Mouse (Mus musculus): ENCODE measurements around the gene Cacna1a.

Cacna1a gene

DNA sequence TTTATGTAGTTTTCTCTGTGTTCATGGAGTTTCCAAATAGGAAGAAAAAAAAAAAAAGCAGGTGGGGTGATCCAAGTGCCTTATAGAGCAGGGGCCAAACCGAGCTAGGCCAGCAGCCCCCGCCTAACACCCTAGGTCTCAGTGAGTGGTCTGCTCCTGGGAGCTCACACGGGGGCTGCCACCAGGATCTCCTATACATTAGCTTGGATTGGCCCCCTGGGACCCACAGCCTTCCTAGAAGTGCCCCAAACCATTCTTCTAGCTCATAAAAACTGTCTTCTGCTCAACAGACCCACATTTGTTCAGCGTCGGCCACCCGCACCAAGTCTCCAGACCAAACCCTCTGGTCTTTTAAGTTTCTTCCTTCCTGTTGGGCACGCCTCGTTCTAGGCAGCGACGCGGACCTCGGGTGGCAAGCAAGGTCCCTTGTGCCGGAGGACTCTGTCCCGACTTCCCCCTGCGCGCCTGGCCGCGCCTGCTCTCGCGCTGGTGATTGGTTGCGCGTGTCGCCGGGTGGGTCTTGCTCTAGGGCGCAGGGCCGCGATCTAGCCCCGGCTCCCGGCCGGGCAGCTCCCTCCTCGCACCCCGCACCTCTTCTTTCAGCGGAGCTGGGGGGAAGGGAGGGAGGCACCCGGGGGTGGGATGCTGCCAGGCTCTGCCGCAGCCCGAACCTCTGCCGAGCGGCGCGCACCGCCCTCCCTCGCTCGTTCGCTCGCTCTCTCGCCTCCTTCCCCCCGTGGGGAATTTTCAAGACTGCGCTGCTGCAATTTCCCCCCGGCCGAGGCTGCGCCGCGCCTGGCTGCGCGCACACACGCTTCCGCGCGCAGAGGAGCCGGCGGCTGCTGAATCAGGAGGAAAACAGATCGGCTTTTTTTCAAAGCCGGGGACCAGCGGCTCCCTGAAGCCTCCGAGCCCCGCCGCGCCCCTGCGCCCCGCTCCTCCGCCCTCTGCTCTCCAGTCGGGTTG is 25.9 kb downstream of the Cacna1a start:
- peak in 1 of 2 experiments; percentile 4 for DNase-seq

DNA sequence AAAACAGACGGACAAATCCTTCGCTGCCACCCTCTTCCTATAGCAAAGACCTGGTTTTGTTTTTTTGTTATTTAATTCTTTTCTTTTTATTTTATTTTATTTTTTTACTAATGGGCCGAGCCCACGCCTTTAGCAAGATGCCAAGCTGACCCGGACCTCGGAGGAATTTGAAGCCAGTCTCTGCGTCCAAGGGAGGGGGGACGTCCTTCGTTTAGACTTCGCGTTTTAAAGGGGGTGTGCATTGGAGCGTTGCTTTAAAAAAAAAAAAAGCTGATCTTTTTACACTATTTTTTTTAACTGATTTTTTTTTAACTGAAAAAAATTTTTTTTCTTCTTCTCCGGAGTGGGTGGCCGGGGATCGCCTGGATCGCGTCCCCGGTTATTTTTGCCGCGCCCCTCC is 26.7 kb downstream of the Cacna1a start:
- DNase-seq = no peak

DNA sequence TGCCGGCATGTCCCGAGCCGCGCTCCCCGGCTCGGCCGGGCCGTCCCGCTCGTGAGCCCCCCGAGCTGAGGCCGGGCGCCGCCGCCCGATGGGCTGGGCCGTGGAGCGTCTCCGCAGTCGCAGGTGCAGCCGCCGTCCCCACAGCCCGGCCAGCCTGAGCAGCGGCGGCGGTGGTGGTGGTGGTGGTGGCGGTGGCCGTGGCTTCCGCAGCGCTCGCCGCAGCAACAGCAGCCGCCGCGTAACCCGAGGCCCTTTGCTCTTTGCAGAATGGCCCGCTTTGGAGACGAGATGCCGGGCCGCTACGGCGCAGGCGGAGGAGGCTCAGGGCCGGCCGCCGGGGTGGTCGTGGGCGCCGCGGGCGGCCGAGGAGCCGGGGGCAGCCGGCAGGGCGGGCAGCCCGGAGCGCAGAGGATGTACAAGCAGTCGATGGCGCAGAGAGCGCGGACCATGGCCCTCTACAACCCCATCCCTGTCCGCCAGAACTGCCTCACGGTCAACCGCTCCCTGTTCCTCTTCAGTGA is 27.2 kb downstream of the Cacna1a start:
- no peak for DNase-seq

DNA sequence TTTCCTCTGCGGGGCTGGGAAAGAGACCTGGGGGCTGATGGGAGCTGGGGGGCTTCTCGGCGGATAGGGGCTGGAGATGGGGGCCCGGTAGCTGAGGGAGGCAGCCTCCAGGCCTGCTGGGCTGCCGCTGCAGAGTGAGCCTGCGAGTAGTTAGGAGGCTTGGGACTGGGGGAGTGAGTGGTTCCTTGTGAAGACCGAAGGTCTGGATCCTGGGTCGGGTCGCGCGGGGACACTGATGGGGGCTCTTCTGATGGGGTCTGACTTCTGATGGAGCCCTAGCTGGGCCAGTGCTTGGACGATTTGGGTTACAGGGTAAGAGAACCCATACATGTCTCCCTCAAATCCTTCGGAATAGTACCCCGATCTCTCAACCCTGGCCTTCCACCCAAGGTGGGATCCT is 27.8 kb downstream of the Cacna1a start:
- no peak for DNase-seq

DNA sequence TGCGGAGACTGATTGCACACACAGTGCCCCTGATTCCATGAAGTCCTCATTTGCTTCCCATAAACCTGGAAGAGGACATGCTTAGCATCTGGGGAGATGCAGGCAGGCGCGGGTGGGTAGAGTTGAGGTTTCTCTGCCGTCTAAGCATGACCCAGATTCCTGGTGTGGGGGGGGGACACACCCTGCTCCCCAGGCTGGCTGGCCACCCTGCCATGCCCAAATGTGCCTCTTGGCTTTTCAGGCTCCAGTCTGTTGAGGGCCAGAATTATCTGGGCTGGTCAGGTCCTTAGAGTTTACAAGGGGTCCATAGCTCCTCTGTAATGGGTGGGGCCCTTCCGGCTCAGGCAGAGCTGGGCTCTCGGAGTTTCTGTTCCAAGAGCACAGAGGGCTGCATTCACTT is 28.7 kb downstream of the Cacna1a start:
- no peak for DNase-seq

DNA sequence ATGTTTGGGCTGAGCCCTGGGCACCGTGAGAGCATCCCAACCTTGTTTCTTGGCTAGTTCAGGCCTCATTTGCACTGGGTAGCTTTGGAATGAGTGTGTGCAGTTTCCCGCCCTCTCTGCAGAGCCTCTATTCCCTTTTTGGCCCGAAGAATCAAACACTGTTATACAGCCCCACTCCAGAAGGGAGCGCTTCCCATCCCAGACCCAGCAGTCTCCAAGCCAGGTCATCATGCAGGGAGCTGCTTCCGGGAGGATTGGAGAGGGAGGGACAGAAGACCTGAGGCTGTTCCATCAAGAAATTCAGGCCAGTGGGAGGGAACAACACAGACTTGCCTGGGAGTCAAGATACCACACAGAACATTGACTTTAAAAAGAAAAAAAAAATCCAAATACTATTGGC is 29.6 kb downstream of the Cacna1a start:
- no peak for DNase-seq

DNA sequence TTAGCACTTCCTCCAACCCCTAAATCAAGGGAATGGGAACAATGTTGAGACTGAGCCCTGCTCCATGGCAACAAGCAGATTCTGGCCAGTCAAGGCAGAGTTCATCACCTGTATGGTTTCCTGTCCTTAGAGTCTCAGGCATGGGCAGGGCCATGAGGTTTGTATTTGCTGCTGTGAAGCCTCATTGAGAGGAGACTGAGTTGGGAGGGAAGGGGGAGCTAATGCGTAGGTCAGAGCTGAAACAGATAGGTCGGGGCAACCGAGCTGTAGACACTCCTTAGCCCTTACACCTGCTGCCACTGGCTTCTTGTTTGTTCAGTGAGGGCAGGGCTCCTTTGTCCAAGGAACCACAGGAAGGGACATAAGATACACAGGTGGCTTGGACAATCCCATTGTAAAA is 36.2 kb downstream of the Cacna1a start:
- DNase-seq = no peak

DNA sequence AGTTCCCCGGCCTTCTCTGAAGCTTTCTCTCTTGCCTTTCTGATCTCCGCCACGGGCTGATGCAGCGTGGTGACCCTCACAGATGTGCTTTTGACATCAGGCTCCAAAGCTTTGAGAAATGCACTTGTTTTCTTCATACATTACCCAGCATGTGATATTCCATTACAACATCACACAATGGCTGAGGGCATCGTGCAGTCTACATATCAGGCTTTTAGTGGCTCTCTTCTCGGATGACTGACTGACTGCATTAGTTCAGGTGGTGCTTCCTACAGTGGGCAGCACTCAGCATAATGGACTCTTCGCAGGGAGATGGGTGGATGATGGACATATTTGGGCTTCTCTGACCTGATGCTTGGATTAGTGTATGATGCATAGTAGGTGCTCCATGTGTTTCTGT is 37.8 kb downstream of the Cacna1a start:
- no peak for DNase-seq

DNA sequence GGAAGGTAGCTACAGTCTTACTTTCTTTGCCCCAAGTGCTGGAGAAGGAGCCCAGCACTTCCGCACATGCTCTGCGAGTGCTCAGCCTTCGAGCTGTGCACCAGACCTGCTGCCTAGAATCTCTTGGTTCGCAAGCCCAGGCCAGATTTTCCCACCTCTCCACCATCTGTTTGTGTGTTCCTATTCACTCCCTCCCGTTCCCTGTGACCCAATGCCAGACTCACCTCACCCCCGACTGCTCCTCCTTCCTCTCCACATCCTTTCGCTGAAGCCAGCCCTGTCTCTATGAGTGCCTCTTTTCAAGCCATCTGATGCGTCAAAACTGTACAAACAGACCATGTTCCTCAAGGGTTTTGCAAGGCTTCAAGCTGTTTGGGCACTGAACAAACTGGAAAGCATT is 38.3 kb downstream of the Cacna1a start:
- DNase-seq = no peak

DNA sequence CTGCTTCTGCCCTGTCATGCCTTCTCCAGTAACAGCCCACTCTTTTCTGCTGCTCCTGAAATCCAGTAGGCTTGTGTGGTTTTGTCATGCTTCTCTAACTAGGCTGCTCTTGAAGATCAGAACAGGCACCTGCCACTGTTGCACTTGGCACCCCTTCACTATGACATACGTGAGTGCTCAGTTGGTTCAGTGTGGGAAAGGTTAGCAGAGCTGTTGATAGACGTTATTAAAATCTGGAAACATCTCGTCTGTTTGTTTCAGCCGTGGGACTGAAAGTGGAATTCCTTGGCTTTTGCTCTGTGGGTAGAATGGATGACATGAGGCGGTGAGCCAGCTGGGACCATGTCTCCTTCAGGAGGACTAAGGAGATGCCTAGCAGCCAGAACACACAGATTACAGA is 39.8 kb downstream of the Cacna1a start:
- no peak for DNase-seq

DNA sequence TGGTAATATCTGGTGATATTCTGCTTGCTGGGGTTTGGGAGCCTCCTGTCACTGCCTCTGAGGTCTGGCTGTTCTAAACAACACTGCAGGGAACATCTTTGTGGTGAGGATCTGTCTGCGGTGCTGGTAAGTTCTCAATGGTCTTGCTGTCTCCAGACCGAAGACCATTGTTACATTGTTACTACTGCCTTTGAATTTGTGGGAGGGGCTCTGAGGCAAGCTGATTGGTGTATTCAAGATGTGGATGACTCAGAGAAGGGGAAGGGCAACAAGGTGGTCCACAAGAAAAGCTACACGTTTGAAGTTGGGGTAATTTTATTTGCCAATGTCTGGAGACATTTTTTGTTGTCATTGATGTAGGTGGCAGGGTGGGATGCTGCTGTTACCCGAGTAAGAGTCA is 40.8 kb downstream of the Cacna1a start:
- DNase-seq = no peak

DNA sequence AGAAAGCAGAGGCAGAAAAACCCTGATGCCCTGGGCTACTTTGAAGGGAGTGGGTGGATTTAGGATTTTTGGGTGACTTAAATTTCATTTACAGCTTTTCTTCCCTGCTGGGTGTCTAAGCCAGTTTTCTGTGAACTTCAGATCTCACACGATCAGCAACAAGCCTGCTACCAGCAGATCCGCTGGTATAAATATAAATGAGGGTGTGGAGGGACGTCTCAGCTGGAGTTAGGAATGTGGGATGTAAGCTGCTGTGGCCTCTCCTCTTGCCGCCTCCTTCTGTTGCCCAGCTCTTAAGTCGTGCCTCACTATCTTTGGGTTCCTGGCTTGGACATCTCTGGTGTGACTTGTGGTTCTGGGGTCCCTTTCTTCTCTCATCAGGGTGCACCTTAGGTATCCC is 41.3 kb downstream of the Cacna1a start:
- DNase-seq = no peak

DNA sequence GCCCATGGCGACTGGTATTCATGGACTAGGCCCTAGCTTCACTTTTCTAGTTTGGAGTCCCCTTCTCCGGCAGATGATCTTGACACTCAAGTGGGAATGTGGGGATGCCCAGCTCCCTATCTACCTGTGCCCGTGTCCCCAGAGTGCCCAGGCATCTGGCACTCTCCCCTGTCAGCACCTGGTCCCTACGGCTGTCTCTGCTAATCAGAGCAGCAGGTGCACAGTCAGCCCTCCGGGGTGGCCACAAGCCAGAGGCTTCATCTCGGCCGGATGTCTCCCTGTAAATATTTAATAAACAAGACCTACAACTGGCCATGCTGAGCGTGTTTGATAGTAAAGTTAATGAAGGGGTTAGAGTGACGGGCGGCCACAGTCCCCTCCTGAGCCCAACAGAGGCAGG is 47.1 kb downstream of the Cacna1a start:
- DNase-seq = no peak

DNA sequence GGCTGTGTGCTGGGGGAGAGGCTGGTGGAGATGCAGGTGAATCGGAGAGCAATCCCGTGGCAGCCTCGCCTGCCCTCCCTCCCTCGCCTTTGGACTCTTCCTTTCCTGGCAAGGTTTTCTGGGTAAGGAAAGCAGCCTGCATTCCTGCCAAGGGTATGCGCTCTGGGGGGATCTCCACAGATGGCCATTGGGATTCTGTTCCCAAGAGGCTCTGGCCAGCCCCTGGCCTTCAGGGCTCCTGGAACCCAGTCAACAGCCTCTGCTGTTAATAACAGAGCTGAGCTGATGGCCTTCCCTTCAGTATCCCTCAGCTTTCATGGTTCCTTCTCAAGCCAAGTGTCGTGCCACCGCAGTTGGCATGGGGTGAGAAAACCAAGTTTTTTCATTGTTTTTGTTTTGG is 51.6 kb downstream of the Cacna1a start:
- DNase-seq = no peak

DNA sequence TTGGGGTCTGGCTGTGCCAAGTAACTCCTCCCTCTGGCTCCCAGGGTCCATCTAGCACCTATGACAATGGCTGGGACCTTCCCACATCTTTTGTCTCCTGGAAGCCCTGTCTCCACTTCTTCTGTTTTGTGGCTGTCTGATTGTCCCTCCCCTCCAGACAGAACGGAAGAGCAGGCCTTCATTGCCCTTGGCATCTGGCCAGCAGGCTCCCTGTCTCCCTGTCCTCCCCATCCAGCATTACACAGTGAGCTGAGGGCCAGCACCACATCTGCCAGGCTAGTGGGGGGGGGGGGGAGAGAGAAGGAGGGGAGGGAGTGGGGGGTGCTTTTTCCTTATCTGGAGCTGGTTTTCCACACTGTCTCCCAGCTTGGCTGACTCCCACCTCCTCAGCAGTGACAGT is 53.8 kb downstream of the Cacna1a start:
- no peak for DNase-seq

DNA sequence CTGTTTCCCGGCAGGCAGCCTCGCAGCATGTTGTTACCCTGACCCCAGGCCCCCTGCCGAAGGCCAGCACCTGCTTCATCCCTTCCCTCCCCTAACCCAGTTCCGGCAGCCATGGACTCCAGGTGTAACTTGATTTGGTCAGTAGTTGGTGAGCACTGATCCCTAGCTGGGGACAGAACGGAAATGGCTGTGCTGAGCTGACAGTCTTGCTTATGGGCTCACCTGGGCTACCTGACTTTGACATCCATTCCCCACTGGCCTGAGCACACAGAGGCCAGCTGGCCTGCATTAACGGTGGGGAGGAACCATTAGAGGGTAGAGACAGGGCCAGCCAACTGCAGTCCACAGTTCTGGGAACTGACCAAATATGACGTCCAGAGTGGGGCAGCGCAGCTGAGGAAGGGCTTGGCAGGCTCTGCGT is 58.3 kb downstream of the Cacna1a start:
- DNase-seq = no peak

DNA sequence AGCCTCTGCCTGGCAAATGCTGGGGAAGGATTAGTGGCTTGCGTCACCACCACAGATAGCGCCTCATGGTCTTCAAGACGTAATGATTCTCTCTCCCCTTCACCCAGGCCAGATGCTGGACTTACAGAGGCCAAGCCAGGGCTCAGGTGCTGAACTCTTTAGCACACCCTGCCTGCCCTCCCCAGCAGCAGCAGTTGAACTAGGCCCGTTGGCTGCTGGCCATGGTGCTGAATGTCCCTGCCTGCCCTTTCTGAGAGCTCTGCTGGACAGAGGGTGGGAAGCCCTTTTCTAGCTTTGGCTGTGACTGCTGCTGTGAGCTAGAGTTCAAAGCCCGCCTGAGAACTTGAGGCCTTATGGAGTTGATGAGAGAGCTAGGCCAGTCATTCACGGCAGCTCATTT is 66.3 kb downstream of the Cacna1a start:
- DNase-seq = peak in 1 of 2 experiments; percentile 9

DNA sequence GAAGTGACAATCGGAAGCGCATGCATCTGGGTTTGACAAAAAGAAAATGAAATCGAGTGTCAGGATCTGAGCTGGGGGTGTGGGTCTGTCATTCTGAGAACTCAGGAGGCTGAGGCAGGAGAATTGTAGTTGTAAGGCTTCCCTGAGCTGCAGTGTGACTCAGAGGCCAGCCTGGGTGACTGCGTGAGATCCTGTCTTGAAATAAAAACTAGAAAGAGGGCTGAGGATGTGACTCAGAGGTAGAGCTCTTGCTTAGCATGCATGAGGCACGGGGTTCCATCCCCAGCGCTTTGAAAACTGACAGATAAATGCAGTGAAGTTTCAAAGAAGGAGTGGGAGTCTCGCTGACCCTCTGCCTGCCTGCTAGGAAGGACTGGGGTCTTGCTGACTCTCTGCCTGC is 70.6 kb downstream of the Cacna1a start:
- no peak for DNase-seq

DNA sequence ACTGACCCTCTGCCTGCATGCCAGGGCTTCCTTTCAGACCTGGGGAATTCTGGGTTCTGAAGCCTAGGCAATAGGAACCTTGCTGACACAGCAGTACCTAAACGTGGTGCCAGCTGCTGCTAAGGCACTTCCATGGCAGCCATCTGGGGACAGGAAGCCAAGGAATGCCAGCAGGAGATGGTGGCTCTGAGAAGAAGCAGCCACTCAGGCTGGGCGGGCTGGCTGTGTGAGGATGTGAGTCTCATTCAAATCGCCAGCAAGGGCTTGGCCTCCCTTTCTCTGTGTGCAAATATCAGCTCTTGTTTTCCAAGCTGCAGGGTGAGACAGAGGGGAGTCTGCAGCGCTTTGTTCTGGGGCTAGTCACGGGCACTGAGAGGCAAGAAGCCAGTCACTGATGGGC is 71.0 kb downstream of the Cacna1a start:
- DNase-seq = no peak

DNA sequence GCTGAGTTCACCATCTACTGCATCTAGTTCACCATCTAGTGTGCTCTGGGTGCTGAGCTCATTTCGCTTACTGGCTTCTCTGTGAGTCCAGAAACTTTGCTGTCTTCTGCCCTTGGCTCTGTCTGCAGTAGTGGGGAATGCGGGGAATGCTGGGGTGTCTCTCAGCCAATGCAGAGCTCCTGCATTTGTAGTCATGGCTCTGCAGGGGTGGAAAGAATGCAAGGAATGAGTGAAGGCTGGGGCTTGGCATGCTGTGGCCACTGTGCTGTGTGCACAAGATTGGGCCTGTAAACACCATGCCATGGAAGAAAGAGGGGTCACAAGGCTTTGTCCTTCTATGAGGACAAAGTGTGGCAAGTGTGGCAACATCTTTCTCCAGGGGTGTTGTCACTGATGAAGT is 72.5 kb downstream of the Cacna1a start:
- DNase-seq = no peak

DNA sequence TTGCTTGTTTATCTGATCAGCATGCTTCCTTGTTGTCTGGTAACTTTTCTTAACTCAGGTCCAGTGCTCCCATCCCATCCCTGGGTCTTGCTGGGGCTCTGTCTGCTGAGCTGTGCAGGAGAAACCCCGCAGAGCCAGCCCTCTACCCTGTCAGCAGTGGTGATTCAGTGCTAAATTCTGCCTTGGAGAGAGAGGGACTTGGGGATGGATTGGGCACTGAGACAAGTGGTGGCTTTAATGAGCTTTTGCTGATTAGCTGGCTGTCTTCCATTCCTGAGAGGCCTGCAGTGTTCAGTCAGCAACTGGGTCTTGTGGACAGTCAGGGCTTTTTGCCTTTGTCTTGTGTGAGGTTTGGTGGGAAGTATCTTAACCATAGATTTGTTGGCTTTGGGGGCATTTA is 78.7 kb downstream of the Cacna1a start:
- no peak for DNase-seq

DNA sequence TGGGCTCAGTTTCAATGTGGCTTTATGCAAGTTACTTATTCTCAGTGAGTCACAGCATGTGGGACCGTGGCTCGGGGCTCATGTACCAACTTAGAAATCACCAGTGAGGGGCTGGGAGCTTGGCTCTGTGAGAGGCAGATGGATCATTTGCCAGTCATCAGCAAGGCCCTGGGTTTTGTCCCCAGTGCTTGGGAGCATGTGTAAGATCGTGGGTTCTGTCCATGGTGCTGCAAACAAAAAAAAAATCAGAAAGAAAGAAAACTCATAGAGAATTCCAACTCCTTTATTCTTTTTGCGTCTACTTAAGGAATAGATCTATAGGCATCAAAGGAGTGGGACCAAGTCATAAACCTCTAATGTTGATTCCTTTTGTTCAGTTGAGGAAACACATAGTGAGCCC is 80.8 kb downstream of the Cacna1a start:
- DNase-seq = no peak

DNA sequence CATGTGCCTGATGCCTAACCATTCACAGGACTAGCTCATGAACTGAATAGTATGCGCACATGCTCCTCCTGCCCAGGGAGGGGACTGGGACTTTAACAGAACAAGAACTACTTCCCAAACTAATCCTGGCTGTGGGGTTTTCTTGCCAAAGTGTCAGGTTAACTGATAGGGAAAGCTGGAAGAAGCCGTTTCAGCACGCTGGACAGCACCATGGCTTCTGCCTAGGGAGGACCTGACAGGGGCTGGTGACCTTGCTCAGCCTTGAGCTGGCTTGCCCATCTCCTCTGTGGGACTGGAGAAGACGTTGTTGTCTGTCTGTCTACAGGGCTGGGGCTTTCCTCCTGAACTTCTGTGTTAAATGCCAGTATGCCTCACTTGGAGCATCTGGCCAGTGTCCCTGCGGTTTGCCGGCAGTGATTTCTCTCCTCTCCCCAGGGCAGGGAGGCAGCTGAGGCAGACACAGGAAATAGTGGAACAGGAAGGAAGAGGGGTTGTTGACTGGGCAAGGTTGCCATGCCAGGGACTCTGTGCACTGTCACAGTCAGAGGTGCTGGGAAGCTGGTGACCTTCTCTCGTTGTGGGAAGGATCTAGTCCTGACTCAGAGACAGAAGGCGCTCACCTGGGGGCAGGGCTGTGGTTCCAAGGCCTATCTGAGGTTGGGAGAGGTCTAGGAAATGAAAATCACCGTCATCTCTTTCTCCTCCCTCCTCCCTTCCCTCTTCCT is 83.2 kb downstream of the Cacna1a start:
- DNase-seq = peak in 1 of 2 experiments; percentile 4

DNA sequence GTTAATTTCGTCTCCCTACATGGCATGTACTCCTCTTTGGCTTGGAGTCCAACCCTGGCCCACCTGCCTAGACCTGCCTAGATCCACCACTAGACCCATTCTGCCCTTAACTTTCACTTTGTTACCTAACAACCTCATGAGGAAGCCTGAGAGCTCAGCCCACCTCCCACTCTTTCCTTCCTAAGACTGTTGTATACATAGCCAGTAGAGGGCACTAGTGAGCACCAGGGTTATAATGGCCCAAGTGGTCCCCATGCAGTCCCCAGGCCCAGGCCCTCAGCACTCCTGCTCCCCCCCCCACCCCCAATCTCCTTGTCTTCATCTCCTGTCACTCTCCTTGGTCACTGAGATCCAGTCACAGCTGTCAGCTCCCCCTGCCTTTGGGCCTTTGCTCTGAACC is 86.2 kb downstream of the Cacna1a start:
- DNase-seq = no peak

Measured in spleen, adult 18-20 months (tissue).